Mouse (Mus musculus) spleen, postnatal 10 days (tissue): ENCODE measurements around the gene Zbtb17.
A peak's percentile ranks its signal among the peaks of the same experiment; 100 is the strongest.

Source experiments
- DNase-seq, 2 experiments: peaks; one replicate each; pipeline ENCODE4 v3.0.0; 2021 to 2022; ENCODE audit warnings: low spot score in 2 of 2

The Zbtb17 gene

GRCm38 (mm10) chr4:141444451-141445327 lies at the start of gene Zbtb17:
Gene Zbtb17, plus strand, starts transcription at chr4:141444654.
- peak; percentile 88 to 93 for DNase-seq

GRCm38 (mm10) chr4:141394751-141395150 lies 49.7 kb upstream of the Zbtb17 start:
- DNase-seq = no peak

- no peak for DNase-seq
Observed at GRCm38 (mm10) chr4:141397861-141398260, 46.6 kb upstream of the Zbtb17 start.

GRCm38 (mm10) chr4:141398545-141398944 lies 45.9 kb upstream of the Zbtb17 start, which contains the start of gene Clcnka:
Gene Clcnka, minus strand, starts transcription at chr4:141398724.
- DNase-seq = no peak

GRCm38 (mm10) chr4:141400171-141400570 lies 44.3 kb upstream of the Zbtb17 start:
- DNase-seq = no peak

- peak; percentile 83 to 88 for DNase-seq
Observed at GRCm38 (mm10) chr4:141404518-141405313, 39.7 kb upstream of the Zbtb17 start.

- DNase-seq = no peak
Observed at GRCm38 (mm10) chr4:141405314-141405622, 39.2 kb upstream of the Zbtb17 start.

- DNase-seq = peak in 1 of 2 experiments; percentile 60
Observed at GRCm38 (mm10) chr4:141406516-141407299, 37.7 kb upstream of the Zbtb17 start.

- DNase-seq = no peak
Observed at GRCm38 (mm10) chr4:141408577-141408976, 35.9 kb upstream of the Zbtb17 start.

- peak in 1 of 2 experiments; percentile 44 for DNase-seq
Observed at GRCm38 (mm10) chr4:141411430-141411992, 32.9 kb upstream of the Zbtb17 start.

GRCm38 (mm10) chr4:141415924-141416323 lies 28.5 kb upstream of the Zbtb17 start, which contains the start of gene Clcnkb:
Gene Clcnkb, minus strand, starts transcription at chr4:141416014.
- no peak for DNase-seq

GRCm38 (mm10) chr4:141419398-141420191 lies 24.9 kb upstream of the Zbtb17 start:
- peak in 1 of 2 experiments; percentile 50 for DNase-seq

- DNase-seq = no peak
Observed at GRCm38 (mm10) chr4:141420192-141420829, 24.1 kb upstream of the Zbtb17 start, which contains the start of gene Hspb7. Gene Hspb7, plus strand, starts transcription at chr4:141420779.

GRCm38 (mm10) chr4:141420886-141421285 lies 23.6 kb upstream of the Zbtb17 start:
- DNase-seq = no peak

- DNase-seq = no peak
Observed at GRCm38 (mm10) chr4:141421423-141421822, 23.0 kb upstream of the Zbtb17 start.

- DNase-seq = no peak
Observed at GRCm38 (mm10) chr4:141422841-141423240, 21.6 kb upstream of the Zbtb17 start.

- no peak for DNase-seq
Observed at GRCm38 (mm10) chr4:141423288-141423687, 21.2 kb upstream of the Zbtb17 start.

GRCm38 (mm10) chr4:141423691-141424431 lies 20.6 kb upstream of the Zbtb17 start:
- no peak for DNase-seq
